Mouse (Mus musculus) embryonic facial prominence, embryonic 10.5 days (tissue): ENCODE data around the gene Tmem38a. TPM values are rescaled to one million over a fixed set of nuclear protein-coding genes. Genes with fewer than 3 reads are reported as not detected.

ENCODE experiments used
- DNase-seq: peaks from one replicate; pipeline ENCODE4 v3.0.0-alpha.2; 2017; ENCODE audit warnings: low spot score
- H3K27ac ChIP-seq: fragments of 300-500 bp; sonication (generic); replicated peaks from 2 replicates; pipeline ENCODE4 v1.5.1; 2016; ENCODE audit warnings: mild to moderate bottlenecking
- H3K27me3 ChIP-seq: fragments of 300-500 bp; sonication (generic); replicated peaks from 2 replicates; pipeline ENCODE4 v1.6.1; 2016; ENCODE audit warnings: low read depth, mild to moderate bottlenecking; ENCODE audit not compliant: poor library complexity, severe bottlenecking
- H3K36me3 ChIP-seq: fragments of 300-500 bp; sonication (generic); replicated peaks from 2 replicates; pipeline ENCODE4 v1.6.1; 2016; ENCODE audit warnings: mild to moderate bottlenecking, moderate library complexity
- H3K4me1 ChIP-seq: fragments of 300-500 bp; sonication (generic); 2 replicates; pipeline ENCODE4 v1.6.1; 2016
- H3K4me3 ChIP-seq: fragments of 300-500 bp; sonication (generic); 2 replicates; pipeline ENCODE4 v1.5.1; 2016; ENCODE audit warnings: mild to moderate bottlenecking, moderate library complexity
- H3K9me3 ChIP-seq: fragments of 300-500 bp; sonication (generic); 2 replicates; pipeline ENCODE4 v1.6.1; 2016; ENCODE audit warnings: mild to moderate bottlenecking
- WGBS: fragments of 180-500 bp; shearing (Covaris S2); methylation state at CpG from one replicate; pipeline ENCODE4 v1.1.7; 2016; 5-methylcytosine and 5-hydroxymethylcytosine counted together
- microRNA-seq: library from miRNA; unstranded; fragments of <30 nt; microRNA quantifications from one replicate; pipeline ENCODE4, GENCODE M21; 2017
- polyA plus RNA-seq: library from polyadenylated mRNA; unstranded; fragments of >200 nt; fragmentation: Nextera tagmentation; extraction: Ambion mirVana; gene quantifications from 2 replicates; pipeline ENCODE4 v1.2.1, GENCODE M21; 2016

The Tmem38a gene
- polyA plus RNA-seq, 1 experiment from 2014 or later, result 11.2 TPM

DNA sequence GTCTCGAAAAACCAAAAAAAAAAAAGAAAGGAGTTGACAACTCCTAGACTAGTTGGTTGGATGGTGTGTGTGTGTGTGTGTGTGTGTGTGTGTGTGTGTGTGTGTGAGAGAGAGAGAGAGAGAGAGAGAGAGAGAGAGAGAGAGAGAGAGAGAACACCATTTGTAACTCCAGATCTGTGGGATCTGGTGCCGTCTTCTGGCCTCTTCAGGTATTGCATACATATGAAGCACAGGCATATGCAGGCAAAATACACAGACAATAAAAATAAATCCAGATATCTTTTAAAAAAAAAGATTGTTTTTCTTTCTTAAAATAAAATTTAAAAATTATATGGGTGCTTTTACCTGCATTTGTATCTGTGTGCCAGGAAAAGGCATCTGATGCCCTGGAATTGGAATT is 18.3 kb downstream of the Tmem38a start:
- peak; percentile 34 for DNase-seq
- Histone ChIP-seq H3K4me1 (no peaks in the 10 kb centered on the region), H3K4me3 (no peak overlapping the region), H3K27ac (no peak overlapping the region), H3K36me3 (no peaks in the 10 kb centered on the region), H3K9me3 (no peaks in the 10 kb centered on the region), H3K27me3 (no peaks in the 10 kb centered on the region)
- WGBS, result 58% methylated on average over 2 of the region's 2 CpGs

Small RNA genes within 50 kb of the gene (microRNA-seq; reads per million reads assigned to microRNA genes)
- gene Gm28019, result not detected

Other genes starting within 250 kb of the Tmem38a start
- gene Eps15l1, start 150.6 kb upstream of the Tmem38a start, polyA plus RNA-seq, result 79.8 and 81.6 TPM in 2 replicates
- gene Calr3, start 128.2 kb upstream of the Tmem38a start, polyA plus RNA-seq, result 1.2 and 1.4 TPM in 2 replicates
- 14.5 and 16.1 TPM in 2 replicates for gene 1700030K09Rik, start 128.2 kb upstream of the Tmem38a start, polyA plus RNA-seq
- gene Cherp, start 96.8 kb upstream of the Tmem38a start, polyA plus RNA-seq, result 112 and 115 TPM in 2 replicates
- gene Slc35e1, start 79.4 kb upstream of the Tmem38a start, polyA plus RNA-seq, result 20.2 and 22.8 TPM in 2 replicates
- gene Med26, start 23.8 kb upstream of the Tmem38a start, polyA plus RNA-seq, result 20.1 and 20.2 TPM in 2 replicates
- 107 TPM in 2 replicates for gene Smim7, start 967 bp upstream of the Tmem38a start, polyA plus RNA-seq
- not detected in 2 replicates for gene Nwd1, start 74.7 kb downstream of the Tmem38a start, polyA plus RNA-seq
- 142 and 149 TPM in 2 replicates for gene Sin3b, start 151.2 kb downstream of the Tmem38a start, polyA plus RNA-seq
- gene F2rl3, start 189.8 kb downstream of the Tmem38a start, polyA plus RNA-seq, result 2.0 and 2.1 TPM in 2 replicates